Mouse (Mus musculus) small intestine, adult 2 months (tissue): ENCODE measurements around the gene Lrrc8c.

Source experiments
- CTCF ChIP-seq: fragments of 200-500 bp; IDR thresholded peaks from 2 replicates; pipeline ENCODE4 v1.5.1; 2012; ENCODE audit warnings: low read depth, mild to moderate bottlenecking, control low read depth, inconsistent platforms, low read length, moderate library complexity, mixed read lengths; ENCODE audit not compliant: insufficient replicate concordance, insufficient read length; ENCODE audit errors: extremely low read depth
- POLR2A ChIP-seq: fragments of 200-500 bp; IDR thresholded peaks from 2 replicates; pipeline ENCODE4 v1.6.1; 2012; ENCODE audit warnings: low read depth, mild to moderate bottlenecking, control low read depth, inconsistent platforms, low read length, moderate library complexity

DNA sequence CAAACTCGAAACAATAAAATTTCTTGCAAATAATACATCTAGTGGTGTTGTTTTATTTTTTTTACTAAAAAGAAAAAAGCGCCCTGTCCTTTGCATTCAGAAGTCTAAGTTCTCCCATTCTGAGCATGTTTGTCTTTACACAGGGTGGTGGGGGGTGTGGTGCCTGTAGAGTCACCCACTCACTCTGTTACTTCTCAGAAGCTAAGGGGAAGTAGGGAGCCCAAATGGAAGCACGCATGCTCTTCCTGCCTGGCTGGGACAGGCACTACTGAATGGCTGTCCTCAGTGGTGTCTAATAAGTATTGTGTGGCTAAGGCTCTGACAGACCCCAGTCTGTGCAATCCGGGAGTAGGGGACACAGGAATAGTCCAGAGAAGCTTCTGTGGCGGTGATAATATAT lies 107.9 kb downstream of the Lrrc8c start:
- TF ChIP-seq CTCF (no peak), POLR2A (no peak)
